Mouse (Mus musculus) embryo, embryonic 10.5 days (tissue): Measurements from ENCODE around the gene Calcrl.

Experiments used
- DNase-seq: peaks from one replicate; pipeline ENCODE4 v3.0.0-alpha.2; 2015; ENCODE audit warnings: low spot score

The Calcrl gene

GRCm38 (mm10) chr2:84425138-84425537 is at the start of gene Calcrl:
TSS of gene Calcrl (minus strand) at chr2:84425411.
- DNase-seq: peak; percentile 88

GRCm38 (mm10) chr2:84474651-84475050 is 49.4 kb upstream of the Calcrl start:
- DNase-seq: peak; percentile 32

- no peak for DNase-seq
Observed at GRCm38 (mm10) chr2:84473941-84474530, 48.8 kb upstream of the Calcrl start.

- no peak for DNase-seq
Observed at GRCm38 (mm10) chr2:84467391-84467790, 42.2 kb upstream of the Calcrl start.

- DNase-seq: peak; percentile 63
Observed at GRCm38 (mm10) chr2:84464956-84465355, 39.7 kb upstream of the Calcrl start.

- no peak for DNase-seq
Observed at GRCm38 (mm10) chr2:84462411-84462810, 37.2 kb upstream of the Calcrl start.

- no peak for DNase-seq
Observed at GRCm38 (mm10) chr2:84459651-84460177, 34.5 kb upstream of the Calcrl start.

GRCm38 (mm10) chr2:84457221-84457620 is 32.0 kb upstream of the Calcrl start:
- DNase-seq: no peak

- DNase-seq: peak; percentile 93
Observed at GRCm38 (mm10) chr2:84455236-84455799, 30.1 kb upstream of the Calcrl start.

- DNase-seq: no peak
Observed at GRCm38 (mm10) chr2:84454551-84455235, 29.5 kb upstream of the Calcrl start.

GRCm38 (mm10) chr2:84454051-84454450 is 28.8 kb upstream of the Calcrl start:
- peak; percentile 88 for DNase-seq

- no peak for DNase-seq
Observed at GRCm38 (mm10) chr2:84445499-84445898, 20.3 kb upstream of the Calcrl start.

GRCm38 (mm10) chr2:84441940-84442339 is 16.7 kb upstream of the Calcrl start:
- no peak for DNase-seq

- peak; percentile 84 for DNase-seq
Observed at GRCm38 (mm10) chr2:84429724-84430123, 4.5 kb upstream of the Calcrl start.

GRCm38 (mm10) chr2:84428836-84429235 is 3.6 kb upstream of the Calcrl start:
- DNase-seq: no peak

GRCm38 (mm10) chr2:84426531-84426930 is 1.3 kb upstream of the Calcrl start:
- DNase-seq: no peak

- peak; percentile 23 for DNase-seq
Observed at GRCm38 (mm10) chr2:84416501-84416900, 8.7 kb downstream of the Calcrl start.

- DNase-seq: no peak
Observed at GRCm38 (mm10) chr2:84409796-84410592, 15.2 kb downstream of the Calcrl start.

- DNase-seq: no peak
Observed at GRCm38 (mm10) chr2:84404834-84405233, 20.4 kb downstream of the Calcrl start.

- DNase-seq: no peak
Observed at GRCm38 (mm10) chr2:84402713-84403112, 22.5 kb downstream of the Calcrl start.

- no peak for DNase-seq
Observed at GRCm38 (mm10) chr2:84396557-84396956, 28.7 kb downstream of the Calcrl start.

- no peak for DNase-seq
Observed at GRCm38 (mm10) chr2:84393236-84393635, 32.0 kb downstream of the Calcrl start.
